ENCODE assay signal across 11 mouse cellular contexts in the genomic region with DNA sequence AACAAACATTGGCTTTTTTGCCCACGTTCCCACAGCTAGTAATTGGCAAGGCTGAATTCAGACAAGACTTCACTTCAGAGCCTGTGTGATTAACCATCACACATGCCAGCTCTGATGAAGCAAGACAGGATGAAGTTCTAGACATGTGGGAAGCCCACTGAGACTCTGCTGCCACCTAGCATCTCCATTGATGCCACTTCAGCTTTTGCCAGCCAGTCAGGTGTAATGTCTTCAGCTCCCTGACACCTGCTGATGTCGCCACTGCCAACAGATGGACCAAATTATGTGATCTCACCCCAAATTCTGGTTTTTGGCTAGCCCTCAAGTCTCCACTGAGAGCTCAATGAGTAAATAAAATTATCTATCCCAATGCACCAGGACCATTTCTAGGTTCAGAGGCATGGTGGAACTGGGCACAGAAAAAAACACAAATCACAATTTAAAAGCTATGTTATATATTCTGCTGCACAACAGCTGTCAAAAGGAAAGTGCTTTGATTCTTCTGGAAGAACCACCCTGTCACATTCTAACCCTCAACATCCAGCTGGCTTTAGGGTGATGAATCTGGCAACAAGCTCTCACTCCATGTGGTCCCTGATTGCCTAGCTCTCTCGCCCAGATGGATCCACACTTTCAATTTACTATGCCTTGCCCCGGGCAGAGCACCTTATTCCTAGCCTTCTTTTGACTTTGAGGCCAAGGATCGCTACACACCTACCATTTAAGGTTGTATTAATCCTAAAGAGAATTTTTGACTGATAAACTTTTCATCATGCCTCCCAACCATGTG.
DNase-seq lines count a peak whose midpoint lies in the region; ATAC-seq and TF ChIP-seq lines count a peak whose summit lies in the region.
"Had no signal": no experiment of that assay in that cellular context is flagged by ENCODE, and none has a peak within 500 bp of the region (broad histone marks: within the 10 kb centered on the region; RNA-seq: fewer than 3 reads in every experiment).

No protein-coding gene starts in this region.

- intact Hi-C loops in gastrocnemius, adult 2 months (cut with DNase I): no loop called here

- H3K27ac ChIP-seq in gastrocnemius, adult 2 months: no peak overlapping the region
- H3K27ac ChIP-seq: embryonic facial prominence, embryonic 13.5 days; lung, embryonic 15.5 days had no signal

- 67% methylated on average over 5 of the region's 5 CpGs for WGBS in lung, adult 2 months

- H3K4me1 ChIP-seq in lung, adult 2 months (ENCODE audit: control insufficient read depth, insufficient read depth, low read length): no peaks in the 10 kb centered on the region; the same call in none of the 2 replicates
- H3K4me1 ChIP-seq: embryonic facial prominence, embryonic 13.5 days; heart, embryonic 12.5 days; lung, embryonic 15.5 days had no signal

- peak; percentile 31; the same call in 1 of the 2 replicates for TF ChIP-seq CTCF in gastrocnemius, adult 2 months (IDR thresholded peaks at IDR 0.05)
- TF ChIP-seq CTCF in lung, adult 2 months (IDR thresholded peaks at IDR 0.05; ENCODE audit: insufficient read depth, low read length): peak; percentile 30

- no peak overlapping the region for H3K4me3 ChIP-seq in gastrocnemius, adult 2 months
- no peak overlapping the region for H3K4me3 ChIP-seq in lung, adult 2 months (replicated peaks; ENCODE audit: extremely low read depth, low read depth, low read length)
- H3K4me3 ChIP-seq: embryonic facial prominence, embryonic 13.5 days; heart, embryonic 12.5 days; lung, embryonic 15.5 days had no signal

- ATAC-seq in erythroid progenitor cell, adult 5-6 weeks (replicated peaks; ENCODE audit: low FRiP score, poor library complexity, severe bottlenecking): no peak

- DNase-seq in gastrocnemius, adult 2 months: peak; percentile 16
- no peak for DNase-seq in gastrocnemius, postnatal 4 days (ENCODE audit: low spot score in 2 of 2)
- no peak for DNase-seq in lung, adult 2 months
- no peak for DNase-seq in lung, postnatal 14 days
- peak; percentile 89 for DNase-seq in cerebellum, adult 11-12 months
- peak; percentile 23 to 43 for DNase-seq in layer of hippocampus, postnatal 10 days (ENCODE audit: low spot score in 2 of 2)
- no peak for DNase-seq in ovary, postnatal 36 days (ENCODE audit: low spot score)

- no peak for TF ChIP-seq POLR2A in lung, adult 2 months (IDR thresholded peaks at IDR 0.05; ENCODE audit: borderline replicate concordance, extremely low read depth, low read depth, low read length)

Comparison
In these comparisons a context has a peak if more than half of its experiments do, and no peak if none do; other contexts are left out.
1. DNase-seq: peak in gastrocnemius, adult 2 months (single experiment), cerebellum, adult 11-12 months (single experiment) and layer of hippocampus, postnatal 10 days (2 of 2); none in gastrocnemius, postnatal 4 days (0 of 2), lung, adult 2 months (single experiment), lung, postnatal 14 days (single experiment) and ovary, postnatal 36 days (single experiment).